Mouse (Mus musculus) frontal cortex, postnatal 14 days (tissue): ENCODE data around the gene 1700084M14Rik.
"Not testable (repeated sequence)": the region's sequence is repeated elsewhere in the genome, so short reads cannot be mapped to it uniquely, and the experiment has no call there.

Source experiments
- DNase-seq, 2 experiments: peaks; one replicate each; pipeline ENCODE4 v3.0.0; 2022; ENCODE audit warnings: low spot score in 2 of 2

1700084M14Rik gene

GRCm38 (mm10) chrX:91575811-91576210 lies at the start of gene 1700084M14Rik:
Gene 1700084M14Rik (minus strand): TSS chrX:91575911.
- not testable (repeated sequence) for DNase-seq
